Mouse (Mus musculus) hindbrain, postnatal 0 days (tissue): ENCODE measurements around the gene Gucd1. TPM values are rescaled to one million over a fixed set of nuclear protein-coding genes. Genes with fewer than 3 reads are reported as not detected.
"Not testable (repeated sequence)": the region's sequence is repeated elsewhere in the genome, so short reads cannot be mapped to it uniquely, and the experiment has no call there.

Experiments
- ATAC-seq: fragments of 200-750 bp; cut with Nextera tagmentation; 2 replicates; pipeline ENCODE4 v1.8.0; 2017; ENCODE audit warnings: mild to moderate bottlenecking, moderate TSS enrichment, moderate library complexity
- DNase-seq: peaks from one replicate; pipeline ENCODE4 v3.0.0-alpha.2; 2015; ENCODE audit warnings: low spot score
- H3K27ac ChIP-seq: fragments of 300-500 bp; sonication (generic); 2 replicates; pipeline ENCODE4 v1.5.1; 2014; ENCODE audit warnings: mild to moderate bottlenecking
- H3K27me3 ChIP-seq: fragments of 300-500 bp; sonication (generic); 2 replicates; pipeline ENCODE4 v1.6.1; 2014; ENCODE audit warnings: low read length, mixed read lengths; ENCODE audit not compliant: insufficient read depth
- H3K36me3 ChIP-seq: fragments of 300-500 bp; sonication (generic); 2 replicates; pipeline ENCODE4 v1.6.1; 2014; ENCODE audit warnings: low read length, mixed read lengths; ENCODE audit not compliant: insufficient read depth
- H3K4me1 ChIP-seq: fragments of 300-500 bp; sonication (generic); 2 replicates; pipeline ENCODE4 v1.6.1; 2014; ENCODE audit warnings: antibody characterized with exemption, low read length, mixed read lengths; ENCODE audit not compliant: insufficient read depth
- H3K4me2 ChIP-seq: fragments of 300-500 bp; sonication (generic); 2 replicates; pipeline ENCODE4 v1.6.1; 2014; ENCODE audit warnings: low read depth, mild to moderate bottlenecking, low read length, moderate library complexity, mixed read lengths
- H3K4me3 ChIP-seq: fragments of 300-500 bp; sonication (generic); 2 replicates; pipeline ENCODE4 v1.5.1; 2014; ENCODE audit warnings: low read length
- H3K9ac ChIP-seq: fragments of 300-500 bp; sonication (generic); replicated peaks from 2 replicates; pipeline ENCODE4 v1.6.1; 2014; ENCODE audit warnings: mild to moderate bottlenecking, low read length, moderate library complexity, mixed read lengths
- H3K9me3 ChIP-seq: fragments of 300-500 bp; sonication (generic); 2 replicates; pipeline ENCODE4 v1.6.1; 2016; ENCODE audit warnings: low read length, mixed read lengths
- CTCF ChIP-seq: IDR thresholded peaks from 2 replicates; pipeline ENCODE4 v1.5.1; 2016; ENCODE audit warnings: antibody characterized with exemption, control low read depth, low read depth
- WGBS: fragments of 180-500 bp; shearing (Covaris S2); extraction: QIAGEN DNeasy Blood & Tissue Kit; methylation state at CpG from one replicate; pipeline ENCODE4 v1.1.7; 2014; 5-methylcytosine and 5-hydroxymethylcytosine counted together
- polyA plus RNA-seq: library from polyadenylated mRNA; unstranded; fragments of >200 nt; fragmentation: Nextera tagmentation; extraction: Ambion mirVana; gene quantifications from 2 replicates; pipeline ENCODE4 v1.2.1, GENCODE M21; 2015
- total RNA-seq: library from RNA; depleted of rRNA; stranded (reverse); fragments of >200 nt; gene quantifications from 2 replicates; pipeline ENCODE4 v1.2.3, GENCODE M21; 2014

Gene Gucd1
- total and polyA plus RNA-seq, 2 experiments from 2014 or later = 15.6 to 44.3 TPM

DNA sequence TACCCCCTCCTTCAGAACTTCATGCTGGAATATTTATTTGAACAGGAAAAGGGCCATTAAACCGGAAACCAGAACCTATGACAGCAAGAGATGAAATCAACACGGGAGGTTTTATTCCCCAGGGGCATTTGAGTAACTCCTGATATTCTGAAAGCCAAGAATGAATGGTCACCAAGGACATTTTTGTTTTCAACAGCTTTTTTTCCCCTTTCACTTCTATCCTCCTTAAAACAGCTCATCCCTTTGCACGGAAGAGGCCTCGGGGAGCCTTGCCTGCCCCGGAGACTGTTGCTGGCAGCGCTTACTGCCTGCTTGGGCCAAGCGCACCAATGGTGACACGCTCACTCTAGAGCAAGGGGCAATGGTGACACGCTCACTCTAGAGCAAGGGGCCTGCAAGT lies 40.7 kb downstream of the Gucd1 start:
- H3K4me3 ChIP-seq = no peak overlapping the region
- H3K27me3 ChIP-seq = no peaks in the 10 kb centered on the region
- no peaks in the 10 kb centered on the region for H3K4me1 ChIP-seq
- no peak for DNase-seq
- H3K4me2 ChIP-seq = no peak overlapping the region
- TF ChIP-seq CTCF = no peak
- H3K36me3 ChIP-seq = no peaks in the 10 kb centered on the region
- H3K9ac ChIP-seq = no peak overlapping the region
- ATAC-seq = no peak
- H3K9me3 ChIP-seq = no peaks in the 10 kb centered on the region
- WGBS = 70% methylated on average over 9 of the region's 9 CpGs
- H3K27ac ChIP-seq = no peak overlapping the region

DNA sequence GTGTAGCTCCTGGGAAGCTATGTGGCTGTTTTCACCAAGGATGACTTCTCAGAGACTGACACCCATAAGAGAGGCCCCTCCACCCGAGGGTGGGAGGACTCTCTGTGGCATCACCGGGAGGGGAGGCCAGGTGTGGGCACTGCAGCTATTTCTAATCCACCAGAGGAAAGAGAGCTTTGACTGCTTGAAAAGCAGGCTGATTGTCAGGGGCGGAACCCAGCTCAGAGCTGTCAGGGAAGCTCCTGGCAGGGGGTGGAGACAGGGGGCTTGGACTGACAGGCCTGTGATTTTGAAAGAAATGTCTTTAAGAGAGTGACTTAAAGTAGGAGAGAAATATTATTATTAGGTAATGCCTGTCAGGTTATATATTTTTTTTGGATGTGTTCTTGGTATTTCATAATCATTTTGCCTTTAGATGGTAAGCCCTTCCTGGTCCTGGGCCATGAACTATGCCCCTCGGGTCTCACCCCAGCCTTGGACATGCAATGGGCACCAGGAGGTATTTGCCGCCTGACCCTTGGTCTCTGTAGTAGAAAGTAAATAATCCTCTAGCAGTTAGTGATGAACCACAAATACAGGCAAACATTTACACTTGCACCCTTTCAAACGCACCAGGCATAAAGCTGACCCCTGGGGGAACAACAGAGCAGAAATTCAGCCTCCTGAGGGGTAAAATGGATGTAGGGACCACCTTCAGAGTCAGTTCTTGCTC lies 42.5 kb downstream of the Gucd1 start:
- DNase-seq, H3K36me3 ChIP-seq, H3K27me3 ChIP-seq, H3K9ac ChIP-seq, ATAC-seq, H3K4me3 ChIP-seq, H3K9me3 ChIP-seq, H3K4me1 ChIP-seq, H3K4me2 ChIP-seq, H3K27ac ChIP-seq: not testable (repeated sequence)
- WGBS = 18% methylated on average over 4 of the region's 6 CpGs

DNA sequence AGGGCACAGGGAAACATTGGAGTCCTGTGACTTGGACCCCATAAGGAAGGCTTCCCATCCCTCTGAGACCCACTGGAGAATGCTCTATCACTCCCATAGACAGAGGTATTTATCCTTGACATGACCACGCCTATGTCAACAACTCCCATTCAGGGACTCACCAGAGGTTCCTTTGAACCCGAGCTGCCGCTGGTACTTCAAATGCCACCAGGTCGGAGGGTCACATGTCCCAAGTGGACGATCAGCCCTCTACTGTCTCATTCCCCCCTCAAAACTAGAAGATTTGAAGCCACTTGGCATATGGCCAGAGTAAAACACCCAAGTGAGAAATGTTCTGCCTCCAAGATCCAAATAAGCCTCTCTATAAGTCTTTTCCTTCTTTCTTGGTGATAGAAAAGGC lies 43.2 kb downstream of the Gucd1 start:
- Histone ChIP-seq H3K36me3 (no peaks in the 10 kb centered on the region), H3K9me3 (no peaks in the 10 kb centered on the region), H3K4me1 (no peaks in the 10 kb centered on the region), H3K4me2 (no peak overlapping the region), H3K27me3 (no peaks in the 10 kb centered on the region), H3K27ac (no peak overlapping the region), H3K9ac (no peak overlapping the region), H3K4me3 (no peak overlapping the region)
- no peak for TF ChIP-seq CTCF
- no peak for ATAC-seq
- no peak for DNase-seq
- 26% methylated on average over 5 of the region's 5 CpGs for WGBS

DNA sequence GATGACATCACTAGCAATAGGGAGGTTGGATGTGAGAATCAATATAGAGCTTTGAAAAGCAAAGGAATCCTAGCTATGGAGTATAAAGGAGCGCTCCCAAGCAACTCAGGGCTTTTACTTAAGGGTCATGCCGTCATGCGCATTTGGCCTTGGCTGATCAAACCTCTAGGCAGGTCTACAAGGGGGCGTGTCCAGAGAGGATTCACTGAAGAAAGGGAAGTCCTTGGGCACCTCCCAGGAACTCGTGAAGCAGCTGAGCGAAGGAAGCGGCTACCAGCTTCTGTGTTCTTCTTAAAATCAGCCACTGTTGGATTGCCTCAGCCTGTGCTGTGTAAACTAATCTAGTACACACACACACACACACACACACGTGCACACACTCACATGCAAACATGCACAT lies 44.4 kb downstream of the Gucd1 start:
- TF ChIP-seq CTCF = no peak
- WGBS = 77% methylated on average over 8 of the region's 8 CpGs

DNA sequence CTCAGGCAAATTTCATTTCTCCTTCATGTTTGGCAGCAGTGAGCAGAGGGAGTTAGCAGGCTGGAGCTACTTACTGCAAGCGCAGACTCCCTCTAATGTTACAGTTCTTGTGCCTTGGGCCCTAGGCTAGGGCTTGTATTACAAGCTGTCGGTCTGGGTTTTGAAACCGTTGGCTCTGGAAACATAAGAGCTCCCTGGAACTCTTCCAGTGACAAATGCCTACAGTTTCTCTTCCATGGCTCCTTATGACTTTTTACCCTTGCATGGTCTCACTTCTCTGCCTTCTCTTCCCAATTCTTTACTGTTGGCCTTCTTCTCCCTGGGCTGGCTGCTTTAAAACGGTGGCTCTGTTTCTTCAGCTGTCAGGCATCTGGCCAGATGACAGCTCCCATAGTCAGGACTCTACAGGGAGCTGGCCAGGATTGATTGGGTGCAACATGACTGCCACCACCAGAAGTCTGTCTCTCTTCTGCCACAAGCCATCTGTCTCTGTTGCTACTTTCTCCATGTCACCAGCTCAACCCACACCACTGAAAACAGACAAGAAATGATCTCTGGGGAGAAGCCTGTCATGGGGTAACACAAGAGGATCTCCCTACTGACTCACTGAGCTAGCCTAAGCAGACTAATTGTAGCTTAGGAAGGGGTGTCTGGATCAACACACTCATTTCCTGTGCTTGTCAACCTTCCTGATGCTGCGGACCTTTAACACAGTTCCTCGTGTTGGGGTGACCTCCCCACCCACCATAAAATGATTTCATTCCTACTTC lies 51.8 kb downstream of the Gucd1 start:
- 47% methylated on average over 6 of the region's 6 CpGs for WGBS
- Histone ChIP-seq H3K27me3 (no peaks in the 10 kb centered on the region), H3K4me1 (peaks cover 7% of the 10 kb centered on the region; the same call in 1 of the 2 replicates), H3K27ac (peak overlapping the region; percentile 45; the same call in 1 of the 2 replicates), H3K4me3 (no peak overlapping the region), H3K36me3 (no peaks in the 10 kb centered on the region), H3K9me3 (no peaks in the 10 kb centered on the region), H3K4me2 (no peak overlapping the region), H3K9ac (no peak overlapping the region)
- ATAC-seq (no peak), DNase-seq (peak; percentile 61)
- no peak; the same call in 1 of the 2 replicates for TF ChIP-seq CTCF

More for the DNA sequence above, 44.4 kb downstream of the Gucd1 start:
- ATAC-seq = no peak
- H3K36me3 ChIP-seq = no peaks in the 10 kb centered on the region
- H3K4me1 ChIP-seq = no peaks in the 10 kb centered on the region
- H3K4me3 ChIP-seq = no peak overlapping the region
- no peak overlapping the region for H3K9ac ChIP-seq
- no peak overlapping the region for H3K4me2 ChIP-seq
- H3K27ac ChIP-seq = no peak overlapping the region
- H3K27me3 ChIP-seq = no peaks in the 10 kb centered on the region
- H3K9me3 ChIP-seq = no peaks in the 10 kb centered on the region
- DNase-seq = no peak

DNA sequence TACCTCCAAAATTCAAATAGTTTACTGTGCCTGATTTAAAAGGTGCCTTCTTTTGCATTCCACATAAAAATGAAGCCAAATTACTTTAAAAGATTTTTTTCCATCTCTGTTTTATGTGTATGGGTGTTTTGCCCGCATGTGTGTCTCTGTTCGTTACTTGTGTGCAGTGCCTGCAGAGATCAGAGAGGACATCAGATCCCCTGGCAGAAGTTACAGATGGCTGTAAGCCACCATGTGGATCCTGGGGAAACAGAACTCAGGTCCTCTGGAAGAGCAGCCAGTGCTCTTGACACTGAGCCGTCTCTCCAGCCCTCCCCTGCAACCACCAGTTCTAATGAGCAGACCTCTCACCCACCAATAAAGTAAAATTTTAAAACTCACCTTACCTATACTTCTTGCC lies 55.0 kb downstream of the Gucd1 start:
- WGBS = 78% methylated on average over 3 of the region's 3 CpGs
- DNase-seq (no peak), ATAC-seq (no peak)
- H3K27me3 ChIP-seq = no peaks in the 10 kb centered on the region
- peaks cover 7% of the 10 kb centered on the region; the same call in 1 of the 2 replicates for H3K4me1 ChIP-seq
- no peak for TF ChIP-seq CTCF
- no peak overlapping the region for H3K4me3 ChIP-seq
- H3K4me2 ChIP-seq = no peak overlapping the region
- H3K9ac ChIP-seq = no peak overlapping the region
- no peaks in the 10 kb centered on the region for H3K36me3 ChIP-seq
- no peaks in the 10 kb centered on the region for H3K9me3 ChIP-seq
- H3K27ac ChIP-seq = no peak overlapping the region

DNA sequence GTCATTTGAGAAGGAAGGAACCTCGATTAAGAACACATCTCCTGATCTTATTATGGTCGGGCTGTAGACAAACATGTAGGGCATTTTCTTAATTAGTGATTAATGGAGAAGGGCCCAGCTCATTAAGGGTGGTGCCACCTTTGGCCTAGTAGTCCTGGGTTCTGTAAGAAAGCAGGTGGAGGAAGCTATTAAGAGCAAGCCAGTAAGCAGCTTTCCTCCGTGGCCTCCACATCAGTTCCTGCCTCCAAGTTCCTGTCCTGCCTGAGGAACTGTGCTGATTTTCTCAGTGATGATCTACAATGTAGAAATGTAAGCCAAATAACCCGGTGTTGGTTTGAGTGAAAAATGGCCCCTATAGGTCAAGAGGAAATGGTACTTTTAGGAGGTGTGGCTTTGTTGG lies 59.4 kb downstream of the Gucd1 start:
- Histone ChIP-seq H3K4me1 (no peaks in the 10 kb centered on the region), H3K4me3 (no peak overlapping the region), H3K27ac (no peak overlapping the region), H3K36me3 (no peaks in the 10 kb centered on the region), H3K27me3 (no peaks in the 10 kb centered on the region), H3K4me2 (no peak overlapping the region), H3K9me3 (no peaks in the 10 kb centered on the region), H3K9ac (no peak overlapping the region)
- no peak for TF ChIP-seq CTCF
- ATAC-seq = no peak
- DNase-seq = no peak
- WGBS = 84% methylated on average over 4 of the region's 4 CpGs
